Mouse (Mus musculus): ENCODE results near the gene Ulk3. TPM values are rescaled to one million over a fixed set of nuclear protein-coding genes. Genes with fewer than 3 reads are reported as not detected.

Gene Ulk3
- polyA plus RNA-seq, 1 experiment from 2014 or later: 20.3 TPM

DNA sequence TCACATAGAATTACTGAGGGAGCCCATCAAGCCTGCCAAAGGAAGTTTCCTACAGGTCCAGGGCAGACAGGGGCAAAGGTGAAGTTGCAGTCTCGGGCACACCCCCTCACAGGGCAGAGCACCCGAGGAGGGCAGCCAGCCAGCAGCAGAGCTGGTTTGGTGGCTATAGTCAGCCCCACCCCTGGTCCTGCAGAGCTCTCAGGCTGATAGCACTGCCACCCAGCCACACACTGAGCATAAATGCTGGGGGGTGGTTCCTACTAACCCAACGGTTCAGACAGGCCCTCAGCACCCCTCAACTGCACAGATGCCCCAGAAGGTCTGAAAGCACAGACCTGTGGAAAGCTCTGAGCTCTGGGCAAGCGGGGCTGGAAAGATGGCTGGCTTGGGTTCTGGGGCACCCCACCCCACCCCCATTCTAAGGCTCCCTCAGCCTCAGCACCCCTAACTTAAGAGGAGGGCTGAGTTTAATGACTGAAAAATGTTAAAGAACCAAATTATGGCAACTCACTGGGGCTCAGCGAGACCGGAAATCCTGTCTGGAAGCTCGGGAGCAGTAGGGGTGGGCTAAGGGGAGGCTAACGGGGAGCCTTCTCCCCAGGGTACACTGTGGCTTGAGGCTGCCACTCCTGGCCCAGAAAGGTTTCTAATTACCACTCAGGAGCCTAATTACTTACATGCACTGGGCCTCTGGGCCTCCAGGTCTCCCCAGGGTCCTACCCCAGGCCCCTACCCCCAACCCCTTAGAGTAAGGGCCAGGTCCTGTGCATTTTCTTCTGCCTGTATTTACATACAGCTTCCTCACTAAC is 49.6 kb downstream of the Ulk3 start:
- peak overlapping the region; percentile 60 for H3K9ac ChIP-seq
- 19% methylated on average over 8 of the region's 8 CpGs for WGBS

DNA sequence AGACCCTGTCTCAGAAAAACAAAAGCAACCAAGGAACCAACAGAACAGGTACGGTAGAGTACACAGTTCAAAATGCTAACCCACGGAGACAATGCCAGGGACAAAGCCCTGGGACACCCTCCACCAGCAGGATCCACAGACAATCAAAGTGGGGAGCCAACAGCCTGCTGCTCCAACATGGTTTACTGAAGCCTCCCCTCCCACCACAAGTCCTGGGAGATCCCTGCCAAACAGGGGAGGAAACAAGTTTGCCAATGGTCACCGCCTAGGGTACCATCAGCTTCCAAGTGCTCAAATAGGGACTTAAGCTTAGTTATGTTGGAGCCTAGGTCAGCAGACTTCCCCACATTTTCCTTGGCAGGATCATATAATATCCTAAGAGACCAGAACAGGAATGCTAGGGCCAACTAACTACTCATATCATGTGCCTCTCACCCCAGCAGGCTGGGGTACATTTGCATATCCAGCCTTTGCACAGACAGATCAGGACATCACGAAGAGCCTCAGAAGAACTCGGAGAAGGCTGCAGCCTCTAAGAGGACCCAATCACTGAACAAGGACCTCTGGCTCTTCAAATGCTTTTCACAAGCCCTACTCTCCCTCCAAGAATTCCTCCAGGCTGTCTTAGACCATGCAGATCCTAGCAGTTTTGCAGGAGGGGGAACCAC is 50.5 kb downstream of the Ulk3 start:
- peak overlapping the region; percentile 23 for H3K4me3 ChIP-seq
- no peaks in the 10 kb centered on the region for H3K9me3 ChIP-seq
- H3K27ac ChIP-seq: peak overlapping the region; percentile 89
- ATAC-seq (ENCODE audit: insufficient number of reproducible peaks, insufficient read depth, low FRiP score, low TSS enrichment, low read depth): no peak
- 47% methylated on average over 5 of the region's 5 CpGs for WGBS
- peaks cover 79% of the 10 kb centered on the region for H3K4me1 ChIP-seq
- peak overlapping the region; percentile 53 for H3K4me2 ChIP-seq
- peaks cover 15% of the 10 kb centered on the region for H3K36me3 ChIP-seq
- H3K9ac ChIP-seq: peak overlapping the region; percentile 60
- no peaks in the 10 kb centered on the region for H3K27me3 ChIP-seq

More for the DNA sequence above, 49.6 kb downstream of the Ulk3 start:
- peaks cover 76% of the 10 kb centered on the region for H3K4me1 ChIP-seq
- no peaks in the 10 kb centered on the region for H3K27me3 ChIP-seq
- peaks cover 15% of the 10 kb centered on the region for H3K36me3 ChIP-seq
- ATAC-seq (ENCODE audit: insufficient number of reproducible peaks, insufficient read depth, low FRiP score, low TSS enrichment, low read depth): no peak
- no peaks in the 10 kb centered on the region for H3K9me3 ChIP-seq
- peak overlapping the region; percentile 89 for H3K27ac ChIP-seq
- H3K4me3 ChIP-seq: peak overlapping the region; percentile 1; the same call in 1 of the 2 replicates
- H3K4me2 ChIP-seq: peak overlapping the region; percentile 53

DNA sequence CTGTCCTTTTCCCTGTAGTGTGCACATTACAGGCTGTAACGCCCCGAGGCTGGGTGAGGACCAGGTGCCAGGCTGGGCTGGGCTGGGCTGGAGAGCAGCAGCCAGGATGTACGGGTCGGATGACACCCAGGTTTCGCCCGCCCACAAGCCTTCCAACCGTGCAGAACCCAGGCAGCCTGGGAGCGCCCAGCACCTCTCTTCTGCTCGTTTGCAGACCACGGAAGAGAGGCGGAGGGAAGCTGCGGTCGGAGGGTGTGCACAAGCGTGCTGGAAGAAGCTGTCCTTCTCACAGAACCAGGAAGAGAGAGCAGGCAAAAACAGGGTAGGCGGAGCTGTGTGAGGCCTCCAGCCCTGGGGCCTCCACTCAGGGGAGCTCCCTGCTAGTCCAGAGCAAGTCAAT is 51.1 kb downstream of the Ulk3 start:
- no peaks in the 10 kb centered on the region for H3K27me3 ChIP-seq
- H3K9me3 ChIP-seq: no peaks in the 10 kb centered on the region
- 6% methylated on average over 15 of the region's 15 CpGs for WGBS
- H3K4me3 ChIP-seq: peak overlapping the region; percentile 23
- H3K27ac ChIP-seq: peak overlapping the region; percentile 89
- peak overlapping the region; percentile 44 for H3K9ac ChIP-seq
- peak; percentile 71 for ATAC-seq (ENCODE audit: insufficient number of reproducible peaks, insufficient read depth, low FRiP score, low TSS enrichment, low read depth)
- H3K4me1 ChIP-seq: peaks cover 79% of the 10 kb centered on the region
- peak overlapping the region; percentile 53 for H3K4me2 ChIP-seq
- peaks cover 15% of the 10 kb centered on the region for H3K36me3 ChIP-seq

- Histone ChIP-seq H3K27me3 (no peaks in the 10 kb centered on the region), H3K9ac (peak overlapping the region; percentile 44), H3K4me3 (peak overlapping the region; percentile 23; the same call in 1 of the 2 replicates), H3K4me1 (peaks cover 79% of the 10 kb centered on the region), H3K4me2 (peak overlapping the region; percentile 53), H3K9me3 (no peaks in the 10 kb centered on the region), H3K27ac (peak overlapping the region; percentile 89), H3K36me3 (peaks cover 15% of the 10 kb centered on the region)
- no peak for ATAC-seq (ENCODE audit: insufficient number of reproducible peaks, insufficient read depth, low FRiP score, low TSS enrichment, low read depth)
- WGBS: 46% methylated on average over 1 of the region's 1 CpGs
Measured at GRCm38 (mm10) chr9:57641022-57641421, 51.8 kb downstream of the Ulk3 start.

DNA sequence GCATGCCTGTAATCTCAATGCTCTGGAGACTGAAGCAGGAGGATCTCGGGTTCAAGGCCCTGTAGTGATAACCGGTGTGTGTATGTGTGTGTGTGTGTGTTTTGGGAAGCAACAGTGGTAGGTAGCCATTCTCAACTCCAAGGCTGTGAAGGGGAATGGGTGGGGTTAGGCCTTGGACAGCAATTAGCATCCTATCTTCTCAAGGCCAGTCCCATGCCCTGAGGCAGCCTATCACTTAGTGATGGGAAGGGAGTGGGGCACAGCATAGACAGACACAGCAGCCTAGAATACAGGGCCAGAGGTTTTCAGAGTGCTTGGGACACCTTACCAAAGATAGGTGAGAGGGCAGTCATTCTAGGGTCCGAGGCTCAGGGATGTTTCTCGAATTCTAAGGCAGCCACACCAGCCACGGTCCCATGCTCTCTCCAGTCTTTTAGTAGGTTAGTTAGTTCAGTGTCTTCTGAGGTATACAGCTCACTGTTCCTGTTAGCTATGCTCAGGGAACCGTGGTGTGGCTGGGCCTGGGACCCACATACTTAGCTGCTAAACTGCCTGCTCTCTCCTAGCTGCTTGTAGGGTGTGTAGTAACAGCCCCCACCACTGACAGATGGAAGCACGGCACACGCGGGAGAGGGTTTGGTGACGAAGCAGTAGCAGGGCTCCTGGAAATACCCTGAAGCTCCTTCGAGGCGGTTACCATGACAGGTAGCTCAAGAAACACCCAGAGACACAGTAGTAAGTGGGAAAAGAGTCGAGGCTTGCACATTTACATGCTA is 52.7 kb downstream of the Ulk3 start:
- Histone ChIP-seq H3K4me3 (no peak overlapping the region), H3K9ac (no peak overlapping the region), H3K36me3 (peaks cover 15% of the 10 kb centered on the region), H3K4me2 (no peak overlapping the region), H3K27ac (peak overlapping the region; percentile 89; the same call in 1 of the 2 replicates), H3K27me3 (no peaks in the 10 kb centered on the region), H3K9me3 (no peaks in the 10 kb centered on the region), H3K4me1 (peaks cover 78% of the 10 kb centered on the region)
- 76% methylated on average over 13 of the region's 13 CpGs for WGBS
- no peak for ATAC-seq (ENCODE audit: insufficient number of reproducible peaks, insufficient read depth, low FRiP score, low TSS enrichment, low read depth)

DNA sequence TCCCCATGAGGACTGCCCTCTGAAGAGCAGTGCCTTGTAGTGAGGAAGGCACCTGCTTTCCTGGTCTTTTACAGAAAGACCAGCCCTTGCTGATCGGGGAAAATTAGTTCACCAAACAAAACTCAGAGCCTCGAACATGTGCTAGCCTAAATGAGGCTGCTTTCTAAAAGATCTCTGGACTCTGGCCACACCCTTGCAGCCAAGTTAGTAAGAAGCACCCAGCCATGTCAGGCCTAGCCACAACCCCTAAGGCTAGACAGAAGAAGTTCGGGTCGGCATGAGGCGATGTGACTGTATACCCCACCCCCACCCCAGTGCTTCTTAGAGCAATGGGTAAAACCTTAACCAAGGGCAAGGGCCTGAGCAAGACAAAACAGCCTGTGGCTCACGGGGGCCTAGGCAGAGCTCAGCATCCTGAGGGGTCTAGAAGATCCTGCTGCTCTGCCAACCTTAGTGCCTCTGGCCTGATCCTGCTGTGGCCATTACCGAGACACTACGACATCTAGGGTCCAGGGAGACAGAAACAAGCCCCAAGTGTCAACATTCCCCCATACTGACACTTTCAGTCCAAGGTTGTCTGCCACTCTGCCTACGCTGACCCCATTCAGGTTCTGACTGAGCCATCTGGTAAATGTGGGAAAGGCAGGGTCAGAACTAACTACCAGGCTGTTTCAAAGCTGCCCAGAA is 54.1 kb downstream of the Ulk3 start:
- H3K4me1 ChIP-seq: peaks cover 64% of the 10 kb centered on the region
- WGBS: 56% methylated on average over 9 of the region's 9 CpGs
- H3K9me3 ChIP-seq: no peaks in the 10 kb centered on the region

DNA sequence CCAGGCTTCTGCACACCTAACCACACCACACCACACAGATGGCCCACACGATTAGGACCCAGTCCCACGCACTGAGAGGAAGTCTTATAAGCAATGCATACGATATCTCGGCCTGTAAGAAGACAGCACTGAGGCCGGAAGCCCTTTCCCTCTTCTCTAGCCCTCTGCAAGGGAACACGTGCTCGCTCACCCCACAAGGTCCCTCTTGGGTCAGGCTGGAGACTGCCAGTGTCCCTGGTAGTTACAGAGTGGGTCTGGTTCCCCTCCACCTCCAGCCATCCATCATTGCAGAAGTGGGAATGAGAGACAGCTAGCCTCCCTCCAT is 54.6 kb downstream of the Ulk3 start:
- peaks cover 62% of the 10 kb centered on the region for H3K4me1 ChIP-seq
- ATAC-seq (ENCODE audit: insufficient number of reproducible peaks, insufficient read depth, low FRiP score, low TSS enrichment, low read depth): no peak
- no peak overlapping the region for H3K27ac ChIP-seq

More for the DNA sequence above, 54.1 kb downstream of the Ulk3 start:
- no peak overlapping the region for H3K27ac ChIP-seq
- peak overlapping the region; percentile 96 for H3K4me3 ChIP-seq
- no peaks in the 10 kb centered on the region for H3K27me3 ChIP-seq
- peaks cover 12% of the 10 kb centered on the region for H3K36me3 ChIP-seq
- peak overlapping the region; percentile 97 for H3K4me2 ChIP-seq
- ATAC-seq (ENCODE audit: insufficient number of reproducible peaks, insufficient read depth, low FRiP score, low TSS enrichment, low read depth): no peak
- H3K9ac ChIP-seq: peak overlapping the region; percentile 98

GRCm38 (mm10) chr9:57644442-57644943 is 55.2 kb downstream of the Ulk3 start:
- WGBS: 1% methylated on average over 18 of the region's 18 CpGs
- H3K9ac ChIP-seq: peak overlapping the region; percentile 98
- H3K4me3 ChIP-seq: peak overlapping the region; percentile 96
- no peak for ATAC-seq (ENCODE audit: insufficient number of reproducible peaks, insufficient read depth, low FRiP score, low TSS enrichment, low read depth)
- no peaks in the 10 kb centered on the region for H3K9me3 ChIP-seq
- H3K4me2 ChIP-seq: peak overlapping the region; percentile 97
- no peaks in the 10 kb centered on the region for H3K27me3 ChIP-seq
- peak overlapping the region; percentile 95 for H3K27ac ChIP-seq
- H3K36me3 ChIP-seq: peaks cover 12% of the 10 kb centered on the region
- peaks cover 55% of the 10 kb centered on the region for H3K4me1 ChIP-seq

More for the DNA sequence above, 54.6 kb downstream of the Ulk3 start:
- WGBS: 39% methylated on average over 7 of the region's 7 CpGs
- H3K9me3 ChIP-seq: no peaks in the 10 kb centered on the region
- H3K4me3 ChIP-seq: peak overlapping the region; percentile 96
- peak overlapping the region; percentile 97 for H3K4me2 ChIP-seq
- peaks cover 12% of the 10 kb centered on the region for H3K36me3 ChIP-seq
- peak overlapping the region; percentile 98 for H3K9ac ChIP-seq
- H3K27me3 ChIP-seq: no peaks in the 10 kb centered on the region

DNA sequence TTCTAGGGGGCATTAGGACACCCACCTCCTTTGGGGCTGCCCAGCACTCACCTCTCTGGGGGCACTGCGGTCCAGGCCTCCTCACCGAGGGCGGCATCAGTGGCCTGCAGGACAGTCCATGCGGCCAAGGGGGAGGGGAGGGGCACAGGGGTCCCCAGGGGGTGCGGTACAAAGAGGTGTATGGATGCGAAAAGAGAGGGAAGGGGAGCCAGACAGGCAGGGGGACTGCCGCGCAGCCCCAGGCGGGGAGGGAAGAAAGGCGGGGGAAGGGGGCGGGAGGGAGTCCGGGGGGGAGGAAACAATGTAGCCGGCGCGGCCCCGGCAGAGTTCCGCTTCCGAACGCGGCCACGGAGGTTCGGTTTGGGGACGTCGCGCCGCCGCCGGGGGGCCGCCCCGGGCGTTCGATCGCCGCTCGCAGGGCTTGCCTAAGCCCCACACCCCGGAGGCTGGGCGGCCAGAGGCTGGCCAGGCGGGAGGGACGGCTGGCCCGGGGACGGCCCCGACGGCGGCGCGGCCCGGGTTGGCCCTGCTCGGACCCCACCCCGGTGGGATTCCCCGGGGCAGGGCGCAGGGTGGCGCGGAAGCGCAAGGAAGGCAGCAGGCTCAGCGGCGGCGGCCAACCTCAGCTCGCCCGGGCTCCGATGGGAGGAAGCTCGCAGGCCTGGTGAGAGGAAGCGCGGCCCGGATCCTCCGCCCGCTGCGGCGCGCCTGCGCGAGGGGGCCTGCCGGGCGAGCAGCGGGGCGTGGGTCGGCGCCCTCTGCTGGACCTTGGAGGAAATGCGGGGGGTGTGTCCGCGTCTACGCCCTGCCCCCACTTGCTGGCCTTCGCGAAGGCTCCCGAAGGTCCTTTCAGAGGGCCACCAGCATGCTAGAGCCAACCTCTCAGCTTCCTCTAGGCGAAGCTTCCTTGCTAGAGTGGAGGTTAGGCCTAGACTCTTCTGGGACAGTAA is 56.0 kb downstream of the Ulk3 start:
- H3K4me1 ChIP-seq: peaks cover 48% of the 10 kb centered on the region
- WGBS: 0% methylated on average over 76 of the region's 85 CpGs

More for the DNA sequence above, 56.0 kb downstream of the Ulk3 start:
- no peaks in the 10 kb centered on the region for H3K27me3 ChIP-seq
- no peaks in the 10 kb centered on the region for H3K9me3 ChIP-seq
- peaks cover 12% of the 10 kb centered on the region for H3K36me3 ChIP-seq
- H3K27ac ChIP-seq: peak overlapping the region; percentile 95
- peak overlapping the region; percentile 97 for H3K4me2 ChIP-seq
- ATAC-seq (ENCODE audit: insufficient number of reproducible peaks, insufficient read depth, low FRiP score, low TSS enrichment, low read depth): peak; percentile 72
- peak overlapping the region; percentile 98 for H3K9ac ChIP-seq
- H3K4me3 ChIP-seq: peak overlapping the region; percentile 96
